Mouse (Mus musculus) megakaryocyte, adult 5-6 weeks (primary cell): Measurements from ENCODE around the gene Ssty1. TPM values are rescaled to one million over a fixed set of nuclear protein-coding genes. Genes with fewer than 3 reads are reported as not detected.
"Not testable (repeated sequence)": the region's sequence is repeated elsewhere in the genome, so short reads cannot be mapped to it uniquely, and the experiment has no call there.

Experiments used
- ATAC-seq: 2 replicates; pipeline ENCODE4 v1.8.0; 2016; ENCODE audit warnings: mild to moderate bottlenecking, inconsistent platforms; ENCODE audit not compliant: poor library complexity, severe bottlenecking
- total RNA-seq, 2 experiments: library from RNA; stranded (forward) in 1 of 2; stranded (reverse) in 1 of 2; fragments of 153-499, 151-499 nt in 1 of 2; fragments of 221-1000, 200-1000 nt in 1 of 2; gene quantifications; 2 replicates each; pipeline versions ENCODE4 v1.2.3 to v1.2.4; 2015 to 2017

The Ssty1 gene
- total RNA-seq (2015): not detected in 2 replicates
- total RNA-seq (2017): not detected in 2 replicates

- not testable (repeated sequence) for ATAC-seq
These were observed at the start of gene Ssty1 for GRCm38 (mm10) chrY:18088816-18089215. TSS of gene Ssty1 (plus strand) at chrY:18089116.

GRCm38 (mm10) chrY:18061712-18062111 lies 27.2 kb upstream of the Ssty1 start, which contains the start of gene Gm21764:
TSS of gene Gm21764 (minus strand) at chrY:18061812.
- not testable (repeated sequence) for ATAC-seq

Other genes with a start within 250 kb of the Ssty1 start
- gene Gm21904, start 242.8 kb upstream of the Ssty1 start, total RNA-seq (2015): not detected in 2 replicates
- not detected in 2 replicates for gene Gm21904, start 242.8 kb upstream of the Ssty1 start, total RNA-seq (2017)
- not detected in 2 replicates for gene Gm20772, start 214.4 kb upstream of the Ssty1 start, total RNA-seq (2015)
- gene Gm20772, start 214.4 kb upstream of the Ssty1 start, total RNA-seq (2017): not detected in 2 replicates
- gene Gm20831, start 214.4 kb upstream of the Ssty1 start, total RNA-seq (2015): not detected in 2 replicates
- gene Gm20831, start 214.4 kb upstream of the Ssty1 start, total RNA-seq (2017): not detected in 2 replicates
- gene Srsy, start 151.8 kb upstream of the Ssty1 start, total RNA-seq (2015): not detected in 2 replicates
- not detected in 2 replicates for gene Srsy, start 151.8 kb upstream of the Ssty1 start, total RNA-seq (2017)
- gene Gm21764, start 27.3 kb upstream of the Ssty1 start, total RNA-seq (2015): not detected in 2 replicates
- not detected in 2 replicates for gene Gm21764, start 27.3 kb upstream of the Ssty1 start, total RNA-seq (2017)